Mouse (Mus musculus) hindbrain, embryonic 16.5 days (tissue): ENCODE results near the gene Fam160a1. TPM values are rescaled to one million over a fixed set of nuclear protein-coding genes. Genes with fewer than 3 reads are reported as not detected.

Experiments used
- ATAC-seq: fragments of 200-750 bp; cut with Nextera tagmentation; 2 replicates; pipeline ENCODE4 v1.8.0; 2017; ENCODE audit warnings: moderate TSS enrichment, moderate library complexity
- H3K27ac ChIP-seq: fragments of 300-500 bp; sonication (generic); 2 replicates; pipeline ENCODE4 v1.5.1; 2014; ENCODE audit warnings: low read depth, mild to moderate bottlenecking, control low read depth, low read length, moderate library complexity
- H3K27me3 ChIP-seq: fragments of 300-500 bp; sonication (generic); replicated peaks from 2 replicates; pipeline ENCODE4 v1.6.1; 2014; ENCODE audit warnings: low read length; ENCODE audit not compliant: control insufficient read depth, insufficient read depth
- H3K36me3 ChIP-seq: fragments of 300-500 bp; sonication (generic); 2 replicates; pipeline ENCODE4 v1.6.1; 2014; ENCODE audit warnings: mild to moderate bottlenecking, low read length, moderate library complexity, mixed read lengths; ENCODE audit not compliant: control insufficient read depth, insufficient read depth
- H3K4me1 ChIP-seq: fragments of 300-500 bp; sonication (generic); 2 replicates; pipeline ENCODE4 v1.6.1; 2014; ENCODE audit warnings: low read depth, low read length; ENCODE audit not compliant: control insufficient read depth, insufficient read depth
- H3K4me2 ChIP-seq: fragments of 300-500 bp; sonication (generic); 2 replicates; pipeline ENCODE4 v1.6.1; 2014; ENCODE audit warnings: mild to moderate bottlenecking, low read length, control low read depth, moderate library complexity
- H3K4me3 ChIP-seq: fragments of 300-500 bp; sonication (generic); 2 replicates; pipeline ENCODE4 v1.5.1; 2014; ENCODE audit warnings: mild to moderate bottlenecking, low read length, control low read depth, moderate library complexity
- H3K9ac ChIP-seq: fragments of 300-500 bp; sonication (generic); 2 replicates; pipeline ENCODE4 v1.6.1; 2014; ENCODE audit warnings: low read depth, mild to moderate bottlenecking, control low read depth, low read length, moderate library complexity
- H3K9me3 ChIP-seq: fragments of 300-500 bp; sonication (generic); 2 replicates; pipeline ENCODE4 v1.6.1; 2014; ENCODE audit warnings: mild to moderate bottlenecking, low read length, moderate library complexity; ENCODE audit not compliant: control insufficient read depth
- WGBS: fragments of 180-500 bp; shearing (Covaris S2); extraction: QIAGEN DNeasy Blood & Tissue Kit; methylation state at CpG from one replicate; pipeline ENCODE4 v1.1.7; 2014; 5-methylcytosine and 5-hydroxymethylcytosine counted together
- polyA plus RNA-seq: library from polyadenylated mRNA; unstranded; fragments of >200 nt; fragmentation: Nextera tagmentation; extraction: Ambion mirVana; gene quantifications from 2 replicates; pipeline ENCODE4 v1.2.1, GENCODE M21; 2015

The Fam160a1 gene
- polyA plus RNA-seq, 1 experiment from 2014 or later: 0.63 TPM

DNA sequence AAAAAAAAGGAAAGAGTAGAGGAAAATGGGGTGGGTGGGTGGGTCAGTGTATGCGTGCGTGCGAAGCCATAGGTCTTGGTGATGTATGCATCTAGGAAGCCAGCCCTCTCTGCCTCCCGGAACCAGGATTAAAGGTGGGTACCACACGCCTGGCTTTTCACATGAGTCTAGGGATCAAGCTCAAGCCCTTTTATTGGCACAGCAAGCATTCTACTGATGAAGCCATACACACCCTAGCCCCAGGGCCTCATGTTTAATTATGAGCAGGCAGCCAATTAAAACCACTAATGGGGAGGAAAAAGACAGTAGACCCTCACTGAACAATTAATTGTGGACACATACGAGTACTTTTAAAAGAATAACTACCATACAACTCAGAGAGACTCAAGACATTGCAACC, 37.1 kb upstream of the Fam160a1 start:
- Histone ChIP-seq H3K36me3 (no peaks in the 10 kb centered on the region), H3K27me3 (no peaks in the 10 kb centered on the region), H3K9ac (no peak overlapping the region), H3K27ac (no peak overlapping the region), H3K4me2 (no peak overlapping the region), H3K4me1 (no peaks in the 10 kb centered on the region), H3K4me3 (no peak overlapping the region), H3K9me3 (no peaks in the 10 kb centered on the region)
- ATAC-seq: no peak
- 71% methylated on average over 6 of the region's 6 CpGs for WGBS

GRCm38 (mm10) chr3:85853715-85854114, 36.6 kb upstream of the Fam160a1 start:
- ATAC-seq: no peak
- Histone ChIP-seq H3K4me3 (no peak overlapping the region), H3K4me2 (no peak overlapping the region), H3K4me1 (no peaks in the 10 kb centered on the region), H3K9me3 (no peaks in the 10 kb centered on the region), H3K27ac (no peak overlapping the region), H3K27me3 (no peaks in the 10 kb centered on the region), H3K36me3 (no peaks in the 10 kb centered on the region), H3K9ac (no peak overlapping the region)
- 91% methylated on average over 4 of the region's 4 CpGs for WGBS

GRCm38 (mm10) chr3:85850079-85850478, 33.0 kb upstream of the Fam160a1 start:
- Histone ChIP-seq H3K4me3 (no peak overlapping the region), H3K9me3 (no peaks in the 10 kb centered on the region), H3K27ac (no peak overlapping the region), H3K36me3 (no peaks in the 10 kb centered on the region), H3K27me3 (no peaks in the 10 kb centered on the region), H3K4me2 (no peak overlapping the region), H3K4me1 (no peaks in the 10 kb centered on the region), H3K9ac (no peak overlapping the region)
- WGBS: 100% methylated on average over 1 of the region's 1 CpGs
- no peak for ATAC-seq

DNA sequence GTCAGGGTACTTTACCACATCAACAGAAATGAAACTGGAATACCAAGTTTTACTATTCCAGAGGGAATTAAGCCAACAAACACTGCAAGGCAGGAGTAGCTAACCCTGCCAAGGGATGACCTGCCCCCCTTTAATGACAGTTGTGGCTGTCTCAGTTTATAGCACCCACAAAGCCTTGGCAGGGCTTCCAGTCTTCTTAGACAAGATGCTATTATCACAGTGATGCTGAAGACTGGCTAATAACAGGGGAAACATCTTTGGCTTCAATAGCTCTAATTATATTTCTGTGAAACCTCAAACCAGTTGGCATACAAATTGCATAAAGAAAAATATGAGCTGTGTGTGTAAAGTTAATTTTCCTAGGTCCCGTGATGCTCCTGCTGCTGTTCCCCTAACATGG, 29.2 kb upstream of the Fam160a1 start:
- no peaks in the 10 kb centered on the region for H3K27me3 ChIP-seq
- no peak for ATAC-seq
- H3K4me2 ChIP-seq: no peak overlapping the region
- H3K36me3 ChIP-seq: no peaks in the 10 kb centered on the region
- 68% methylated on average over 1 of the region's 1 CpGs for WGBS
- no peak overlapping the region for H3K9ac ChIP-seq
- no peak overlapping the region for H3K27ac ChIP-seq
- peaks cover 6% of the 10 kb centered on the region; the same call in 1 of the 2 replicates for H3K4me1 ChIP-seq
- H3K4me3 ChIP-seq: no peak overlapping the region
- no peaks in the 10 kb centered on the region for H3K9me3 ChIP-seq

- WGBS: 86% methylated on average over 6 of the region's 6 CpGs
- Histone ChIP-seq H3K27me3 (no peaks in the 10 kb centered on the region), H3K4me3 (no peak overlapping the region), H3K4me1 (peaks cover 6% of the 10 kb centered on the region; the same call in 1 of the 2 replicates), H3K9ac (no peak overlapping the region), H3K4me2 (no peak overlapping the region), H3K36me3 (no peaks in the 10 kb centered on the region), H3K27ac (no peak overlapping the region), H3K9me3 (no peaks in the 10 kb centered on the region)
- no peak for ATAC-seq
Observed at GRCm38 (mm10) chr3:85845341-85845740, 28.2 kb upstream of the Fam160a1 start.

GRCm38 (mm10) chr3:85842881-85843218, 25.8 kb upstream of the Fam160a1 start:
- ATAC-seq: no peak
- no peaks in the 10 kb centered on the region for H3K36me3 ChIP-seq
- no peak overlapping the region for H3K4me2 ChIP-seq
- no peak overlapping the region for H3K27ac ChIP-seq
- H3K9me3 ChIP-seq: no peaks in the 10 kb centered on the region
- H3K4me3 ChIP-seq: no peak overlapping the region
- H3K4me1 ChIP-seq: peaks cover 6% of the 10 kb centered on the region; the same call in 1 of the 2 replicates
- H3K9ac ChIP-seq: no peak overlapping the region
- H3K27me3 ChIP-seq: no peaks in the 10 kb centered on the region

DNA sequence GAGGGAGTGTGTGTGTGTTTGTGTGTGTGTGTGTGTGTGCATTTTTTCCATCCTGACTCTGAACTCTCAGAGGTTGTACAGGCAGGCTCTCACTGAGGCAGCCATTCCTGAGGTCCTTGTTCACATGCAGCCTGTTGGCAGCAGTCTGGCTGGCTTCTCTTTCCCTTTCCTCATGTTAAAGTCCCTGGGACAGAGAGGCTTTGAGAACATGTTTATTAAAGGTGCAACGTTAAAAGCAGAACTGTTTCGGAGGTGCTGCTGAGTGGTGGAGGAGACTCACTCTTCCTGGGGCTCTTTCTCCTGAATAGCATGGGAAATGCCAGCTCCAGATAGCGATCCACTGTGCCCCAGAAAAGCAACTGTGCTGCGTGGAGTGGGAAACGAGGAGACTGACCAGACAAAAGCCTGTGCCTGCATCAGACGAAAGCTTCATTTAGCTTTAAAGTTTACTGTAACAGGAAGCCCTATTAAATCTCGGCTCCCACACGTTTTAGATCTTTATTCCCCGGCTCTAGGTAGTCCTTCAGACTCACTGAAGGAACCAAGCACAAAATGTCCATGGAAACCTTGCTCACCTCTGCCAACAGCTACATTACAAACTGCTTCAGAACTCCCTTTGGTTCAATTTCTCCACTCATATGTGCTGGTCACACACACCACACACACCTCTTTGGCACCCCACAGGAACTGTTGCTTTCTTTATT, 25.2 kb upstream of the Fam160a1 start:
- Histone ChIP-seq H3K4me2 (no peak overlapping the region), H3K9ac (no peak overlapping the region), H3K4me3 (no peak overlapping the region), H3K9me3 (no peaks in the 10 kb centered on the region), H3K27ac (0 out of 2 replicates have a peak overlapping the region, but pooled peaks have one; percentile 19), H3K4me1 (peaks cover 6% of the 10 kb centered on the region; the same call in 1 of the 2 replicates), H3K36me3 (no peaks in the 10 kb centered on the region), H3K27me3 (no peaks in the 10 kb centered on the region)
- WGBS: 53% methylated on average over 9 of the region's 9 CpGs
- no peak for ATAC-seq

DNA sequence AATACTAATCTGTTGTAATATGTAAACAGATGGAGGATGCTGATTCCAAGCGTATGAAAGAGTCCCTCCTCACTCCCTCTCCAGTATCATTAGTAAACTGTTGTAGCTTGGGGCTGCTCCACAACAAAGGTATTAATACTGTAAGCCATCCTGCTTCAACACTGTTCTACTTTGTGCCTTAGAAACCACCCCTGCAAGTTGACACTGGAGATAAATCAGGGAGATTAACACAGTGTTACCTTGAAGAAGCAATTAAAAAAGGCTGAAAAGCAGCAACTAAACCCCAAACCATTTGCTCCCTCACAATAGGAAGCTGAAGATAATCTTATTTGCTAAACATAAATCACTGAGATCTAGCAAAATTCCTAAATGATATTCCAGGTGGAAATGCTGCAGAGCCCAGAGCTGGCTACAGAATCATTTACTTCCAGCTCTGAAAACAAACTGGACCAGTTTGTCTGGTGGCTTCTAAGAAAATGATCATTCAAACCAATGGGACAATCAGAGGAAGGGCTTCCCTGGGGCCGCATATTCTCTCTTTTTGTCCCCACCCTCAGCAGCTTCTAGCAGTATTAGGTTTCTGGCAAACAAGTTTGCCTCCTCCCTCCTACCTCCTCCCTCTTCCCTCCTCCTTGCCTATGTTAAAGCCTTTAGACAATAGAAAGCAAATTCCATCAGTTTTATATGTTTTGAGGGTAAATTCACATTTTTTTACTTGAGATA, 24.5 kb upstream of the Fam160a1 start:
- H3K4me2 ChIP-seq: no peak overlapping the region
- 31% methylated on average over 2 of the region's 2 CpGs for WGBS
- H3K9me3 ChIP-seq: no peaks in the 10 kb centered on the region
- ATAC-seq: no peak
- no peak overlapping the region for H3K9ac ChIP-seq
- H3K27ac ChIP-seq: 0 out of 2 replicates have a peak overlapping the region, but pooled peaks have one; percentile 15
- H3K4me3 ChIP-seq: no peak overlapping the region
- H3K27me3 ChIP-seq: no peaks in the 10 kb centered on the region
- H3K4me1 ChIP-seq: peaks cover 6% of the 10 kb centered on the region; the same call in 1 of the 2 replicates
- H3K36me3 ChIP-seq: no peaks in the 10 kb centered on the region

DNA sequence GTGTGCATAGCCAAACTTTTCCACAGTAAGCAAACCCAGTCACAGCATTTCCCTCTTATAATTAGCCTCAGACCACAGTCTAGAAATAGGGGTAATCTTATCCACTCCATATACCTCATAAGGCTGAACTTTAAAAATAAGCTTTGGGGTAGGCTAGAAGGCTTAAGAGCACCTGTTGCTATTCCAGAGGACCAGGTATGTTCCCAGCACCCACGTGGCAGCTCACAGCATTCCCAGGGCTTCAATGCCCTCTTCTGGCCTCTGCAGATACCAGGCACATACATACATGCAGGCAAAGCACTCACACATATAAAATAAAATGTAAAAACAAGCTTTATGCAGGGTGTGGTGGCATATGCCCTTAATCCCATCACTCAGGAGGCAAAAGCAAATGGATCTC, 16.5 kb upstream of the Fam160a1 start:
- H3K27ac ChIP-seq: no peak overlapping the region
- H3K9me3 ChIP-seq: no peaks in the 10 kb centered on the region
- no peaks in the 10 kb centered on the region for H3K36me3 ChIP-seq
- H3K4me1 ChIP-seq: no peaks in the 10 kb centered on the region
- no peaks in the 10 kb centered on the region for H3K27me3 ChIP-seq
- no peak overlapping the region for H3K4me3 ChIP-seq
- 60% methylated on average over 1 of the region's 1 CpGs for WGBS
- no peak overlapping the region for H3K4me2 ChIP-seq
- no peak overlapping the region for H3K9ac ChIP-seq
- ATAC-seq: no peak
